Mouse (Mus musculus) myocyte (in vitro differentiated cells): ENCODE measurements around the gene Brk1.

Source experiments
- E2F4 ChIP-seq: IDR thresholded peaks from one replicate; pipeline ENCODE4 v1.6.1; 2011; ENCODE audit warnings: mild to moderate bottlenecking, control low read depth, moderate library complexity; ENCODE audit not compliant: insufficient read depth
- USF1 ChIP-seq: IDR thresholded peaks from one replicate; pipeline ENCODE4 v1.6.1; 2011; ENCODE audit warnings: low read depth, mild to moderate bottlenecking, control low read depth, moderate library complexity

DNA sequence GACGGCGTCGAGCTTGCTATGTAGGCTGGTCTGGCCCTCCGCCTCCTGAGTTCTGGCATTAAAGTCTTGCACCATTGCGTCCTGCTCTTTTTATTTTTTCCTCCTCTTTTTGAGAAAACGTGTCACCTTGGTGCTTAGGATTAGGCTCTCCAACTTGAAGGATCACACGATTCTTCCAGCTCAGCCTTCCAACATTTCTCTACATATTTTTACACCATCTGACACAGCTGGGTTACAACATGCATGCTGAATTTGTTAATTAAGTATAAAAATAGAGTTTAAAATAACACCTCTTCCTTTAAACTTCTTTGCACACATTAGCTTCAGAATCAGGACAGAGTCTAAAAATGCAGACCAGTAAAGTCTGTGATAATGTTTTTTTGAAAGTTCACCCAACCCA lies 4.7 kb downstream of the Brk1 start:
- TF ChIP-seq USF1 (no peak), E2F4 (no peak)
